Mouse (Mus musculus) cortical plate, adult 2 months (tissue): ENCODE measurements at regions not wholly inside any gene's neighbourhood (a gene's known extent, or its start where the extent isn't known, plus 50 kb on each side); places are given as distances from the start of the nearest gene placed in this dataset.

Source experiments
- CTCF ChIP-seq: fragments of 200-500 bp; IDR thresholded peaks from 2 replicates; pipeline ENCODE4 v1.5.1; 2011; ENCODE audit warnings: mild to moderate bottlenecking, control low read depth, low read length; ENCODE audit not compliant: insufficient read depth; ENCODE audit errors: extremely low read depth
- POLR2A ChIP-seq: fragments of 200-500 bp; IDR thresholded peaks from 2 replicates; pipeline ENCODE4 v1.6.1; 2011; ENCODE audit warnings: mild to moderate bottlenecking, low read length, control low read depth; ENCODE audit not compliant: insufficient read depth; ENCODE audit errors: extremely low read depth

GRCm38 (mm10) chr3:159736070-159736469 is 103.4 kb upstream of the Wls start:
- TF ChIP-seq CTCF (no peak), POLR2A (no peak)
